Comparison of ENCODE assay signal across 26 mouse cellular contexts in genomic region chr17:65941275-65941674, GRCm38 (mm10). TPM values are rescaled to one million over a fixed set of nuclear protein-coding genes. Genes with fewer than 3 reads are reported as not detected.
DNase-seq lines count a peak whose midpoint lies in the region; ATAC-seq and TF ChIP-seq lines count a peak whose summit lies in the region.
"Had no signal": no experiment of that assay in that cellular context is flagged by ENCODE, and none has a peak within 500 bp of the region (broad histone marks: within the 10 kb centered on the region; RNA-seq: fewer than 3 reads in every experiment).

No protein-coding gene starts in this region.

- H3K4me3 ChIP-seq in kidney, embryonic 15.5 days (replicated peaks) = no peak overlapping the region
- no peak overlapping the region for H3K4me3 ChIP-seq in ES-Bruce4 (ENCODE audit: low read depth, low read length)
- no peak overlapping the region for H3K4me3 ChIP-seq in limb, embryonic 15.5 days
- H3K4me3 ChIP-seq: embryonic facial prominence, embryonic 12.5 days; heart, embryonic 15.5 days; hindbrain, embryonic 13.5 days; liver, embryonic 15.5 days; lung, embryonic 15.5 days; megakaryocyte, embryonic 14.5 days; midbrain, embryonic 13.5 days; neural tube, embryonic 13.5 days had no signal

- 78% methylated on average over 6 of the region's 6 CpGs for WGBS in kidney, embryonic 15.5 days
- WGBS in limb, embryonic 15.5 days = 76% methylated on average over 6 of the region's 6 CpGs

- H3K4me1 ChIP-seq in kidney, embryonic 15.5 days = peaks cover 50% of the 10 kb centered on the region
- H3K4me1 ChIP-seq in ES-Bruce4 (ENCODE audit: control insufficient read depth, insufficient read depth, low read length) = peaks cover 1% of the 10 kb centered on the region
- peaks cover 17% of the 10 kb centered on the region for H3K4me1 ChIP-seq in limb, embryonic 15.5 days
- H3K4me1 ChIP-seq: embryonic facial prominence, embryonic 12.5 days had no signal

- no peaks in the 10 kb centered on the region for H3K9me3 ChIP-seq in kidney, embryonic 15.5 days (replicated peaks)
- H3K9me3 ChIP-seq in ES-Bruce4 (replicated peaks; ENCODE audit: control insufficient read depth, insufficient read depth, low read length, poor library complexity, severe bottlenecking) = no peaks in the 10 kb centered on the region
- no peaks in the 10 kb centered on the region for H3K9me3 ChIP-seq in limb, embryonic 15.5 days
- H3K9me3 ChIP-seq: embryonic facial prominence, embryonic 12.5 days; heart, embryonic 15.5 days; hindbrain, embryonic 13.5 days; liver, embryonic 15.5 days; lung, embryonic 15.5 days; midbrain, embryonic 13.5 days had no signal

- DNase-seq in kidney, adult 8-10 months = no peak
- no peak for DNase-seq in urinary bladder, postnatal 14 days (ENCODE audit: low spot score)
- no peak for DNase-seq in layer of hippocampus, postnatal 14 days (ENCODE audit: low spot score in 2 of 2)
- DNase-seq in right cerebral cortex, postnatal 36 days (ENCODE audit: low spot score in 2 of 2) = no peak
- DNase-seq: adrenal gland, adult 2 months; B cell, adult 2 months; cerebellum, adult 11 months; cerebellum, postnatal 10 days; gastrocnemius, postnatal 36 days; heart, postnatal 36 days; kidney, postnatal 25 days; liver; lung, postnatal 36 days; retina, postnatal 1 day; right cerebral cortex, postnatal 25 days had no signal

- no peak overlapping the region for H3K4me2 ChIP-seq in kidney, embryonic 15.5 days
- H3K4me2 ChIP-seq in limb, embryonic 15.5 days = no peak overlapping the region
- H3K4me2 ChIP-seq: embryonic facial prominence, embryonic 12.5 days; heart, embryonic 15.5 days; hindbrain, embryonic 13.5 days; liver, embryonic 15.5 days; lung, embryonic 15.5 days; midbrain, embryonic 13.5 days; neural tube, embryonic 13.5 days had no signal

- peaks cover 28% of the 10 kb centered on the region for H3K36me3 ChIP-seq in kidney, embryonic 15.5 days
- H3K36me3 ChIP-seq in ES-Bruce4 (ENCODE audit: control insufficient read depth, insufficient read depth, low read length, poor library complexity, severe bottlenecking) = peaks cover 5% of the 10 kb centered on the region; the same call in 1 of the 2 replicates
- peaks cover 30% of the 10 kb centered on the region for H3K36me3 ChIP-seq in limb, embryonic 15.5 days

- peak overlapping the region; percentile 6 for H3K27ac ChIP-seq in kidney, embryonic 15.5 days
- peak overlapping the region; percentile 24 for H3K27ac ChIP-seq in ES-Bruce4 (ENCODE audit: insufficient read depth, low read length)
- peak overlapping the region; percentile 35; the same call in 1 of the 2 replicates for H3K27ac ChIP-seq in limb, embryonic 15.5 days
- H3K27ac ChIP-seq: embryonic facial prominence, embryonic 12.5 days; heart, embryonic 15.5 days; hindbrain, embryonic 13.5 days; liver, embryonic 15.5 days; lung, embryonic 15.5 days; midbrain, embryonic 13.5 days; neural tube, embryonic 13.5 days had no signal

- no peak for TF ChIP-seq POLR2A in ES-Bruce4 (IDR thresholded peaks at IDR 0.05; ENCODE audit: insufficient read depth, low read length)

- no peak for TF ChIP-seq EP300 in ES-Bruce4 (IDR thresholded peaks at IDR 0.05; ENCODE audit: insufficient read depth, low read depth, low read length)

- no peak for TF ChIP-seq CTCF in ES-Bruce4 (IDR thresholded peaks at IDR 0.05; ENCODE audit: low read depth, low read length)

- no peak overlapping the region for H3K9ac ChIP-seq in kidney, embryonic 15.5 days
- H3K9ac ChIP-seq in ES-Bruce4 (ENCODE audit: low read depth, poor library complexity, severe bottlenecking) = no peak overlapping the region
- no peak overlapping the region for H3K9ac ChIP-seq in limb, embryonic 15.5 days
- H3K9ac ChIP-seq: embryonic facial prominence, embryonic 12.5 days; heart, embryonic 15.5 days; hindbrain, embryonic 13.5 days; liver, embryonic 15.5 days; lung, embryonic 15.5 days; midbrain, embryonic 13.5 days; neural tube, embryonic 13.5 days had no signal

- no peak for ATAC-seq in kidney, embryonic 15.5 days (replicated peaks; ENCODE audit: low FRiP score)
- no peak for ATAC-seq in limb, embryonic 15.5 days (ENCODE audit: insufficient number of reproducible peaks, low FRiP score, low TSS enrichment, low read depth)
- ATAC-seq: midbrain, embryonic 13.5 days had no signal

- no peaks in the 10 kb centered on the region for H3K27me3 ChIP-seq in kidney, embryonic 15.5 days
- H3K27me3 ChIP-seq in ES-Bruce4 (ENCODE audit: control insufficient read depth, insufficient read depth, low read length, poor library complexity, severe bottlenecking) = no peaks in the 10 kb centered on the region
- H3K27me3 ChIP-seq in limb, embryonic 15.5 days = no peaks in the 10 kb centered on the region
- H3K27me3 ChIP-seq: embryonic facial prominence, embryonic 12.5 days; heart, embryonic 15.5 days; hindbrain, embryonic 13.5 days; liver, embryonic 15.5 days; lung, embryonic 15.5 days; megakaryocyte, embryonic 14.5 days; midbrain, embryonic 13.5 days; neural tube, embryonic 13.5 days had no signal

RNA-seq across cellular contexts. Expression of gene Twsg1, which starts 9.8 kb away (rescaled TPM):
- polyA plus RNA-seq in kidney, embryonic 15.5 days (2015; fragmentation: Nextera tagmentation; extraction: Ambion mirVana) = 115 and 118 TPM in 2 replicates
- polyA plus RNA-seq in ES-Bruce4 (2011; ENCODE audit: insufficient read depth, insufficient read length, low read depth, missing spikeins) = 65.9 and 75.3 TPM in 2 replicates
- 136 and 150 TPM in 2 replicates for polyA plus RNA-seq in limb, embryonic 15.5 days (2015; fragmentation: Nextera tagmentation; extraction: Ambion mirVana)
- total RNA-seq in layer of hippocampus, postnatal 14 days (2021) = 10 to 100 TPM; 24.6 to 34.4 TPM

RNA-seq across cellular contexts. Expression of gene Ralbp1, which starts 55.7 kb away (rescaled TPM):
- 66.0 and 70.2 TPM in 2 replicates for polyA plus RNA-seq in kidney, embryonic 15.5 days (2015; fragmentation: Nextera tagmentation; extraction: Ambion mirVana)
- polyA plus RNA-seq in ES-Bruce4 (2011; ENCODE audit: insufficient read depth, insufficient read length, low read depth, missing spikeins) = 41.3 and 42.9 TPM in 2 replicates
- 179 and 182 TPM in 2 replicates for polyA plus RNA-seq in limb, embryonic 15.5 days (2015; fragmentation: Nextera tagmentation; extraction: Ambion mirVana)
- 10 to 100 TPM; 43.7 to 45.7 TPM for total RNA-seq in layer of hippocampus, postnatal 14 days (2021)
